Mouse (Mus musculus) retina, postnatal 7 days (tissue): ENCODE data around the gene Cd300lg.

ENCODE experiments used
- DNase-seq: peaks from one replicate; pipeline ENCODE4 v3.0.0-alpha.2; 2012; ENCODE audit warnings: low read depth, low spot score

The Cd300lg gene

DNA sequence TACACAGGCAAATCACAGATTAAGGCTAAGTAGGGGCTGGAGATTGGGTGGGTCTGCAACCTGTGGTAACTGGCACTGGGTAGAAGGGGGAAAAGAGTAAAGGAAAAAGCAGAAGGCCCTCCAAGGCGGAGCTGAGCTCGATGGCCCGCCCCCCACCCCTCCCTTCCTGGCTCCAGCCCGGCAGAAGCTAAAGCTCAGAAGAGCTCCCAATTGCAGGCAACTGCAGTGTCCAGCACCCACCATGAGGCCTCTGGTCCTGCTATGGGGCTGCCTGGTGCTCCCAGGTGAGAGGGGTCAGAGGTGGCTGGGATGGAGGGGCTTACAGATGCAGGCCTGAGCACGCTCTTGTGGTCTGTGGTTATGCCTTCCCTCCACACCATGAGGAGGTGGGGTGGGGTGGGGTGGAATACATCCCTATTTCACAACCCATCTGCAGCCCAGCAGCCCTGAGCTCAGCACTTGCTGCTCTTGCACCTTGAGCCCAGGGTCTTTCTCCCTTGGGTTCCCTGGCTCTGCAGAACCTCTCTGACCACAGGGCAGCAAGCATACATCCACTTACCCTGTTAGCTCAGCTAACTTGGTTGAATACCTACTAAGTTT, at the start of gene Cd300lg:
Cd300lg (plus strand) TSS at position 160 of the 600 bp plus-strand sequence.
- no peak for DNase-seq

DNA sequence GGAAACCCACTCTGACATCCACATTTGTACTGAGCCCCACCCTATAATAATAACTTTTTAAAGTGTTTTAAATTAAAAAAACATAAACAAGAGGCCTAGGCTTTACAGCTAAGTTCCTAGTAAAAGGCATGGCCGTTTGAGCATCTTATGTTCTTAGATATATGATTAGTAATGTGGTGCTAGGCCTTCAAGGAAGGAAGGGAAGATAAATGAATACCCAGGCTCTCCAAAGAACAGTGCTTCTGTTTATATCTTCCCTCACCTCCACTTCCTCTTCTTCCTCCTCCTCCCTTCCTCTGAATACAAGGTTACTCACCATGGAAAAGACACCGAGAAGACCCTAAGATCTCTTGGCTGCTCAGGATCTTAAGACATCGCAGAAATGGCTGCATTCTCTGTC, 49.5 kb upstream of the Cd300lg start:
- no peak for DNase-seq

DNA sequence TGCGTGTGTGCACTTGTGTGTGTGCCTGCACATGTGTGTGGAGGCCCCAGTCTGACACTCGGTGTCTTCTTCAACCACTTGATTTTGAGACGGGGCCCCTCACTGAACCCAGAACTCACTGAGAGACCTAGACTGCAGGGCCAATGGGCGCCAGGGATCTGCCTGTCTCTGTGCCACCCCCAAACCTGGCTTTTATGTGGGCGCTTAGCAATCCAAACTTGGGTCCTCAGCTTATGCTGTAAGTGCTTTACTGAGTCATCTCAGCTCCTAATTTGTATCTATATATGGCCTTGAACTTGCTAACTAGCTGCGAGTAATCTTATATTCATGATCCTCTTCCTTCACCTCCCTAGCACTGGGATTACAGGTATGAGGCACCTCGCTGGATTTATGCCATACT, 48.9 kb upstream of the Cd300lg start:
- no peak for DNase-seq

DNA sequence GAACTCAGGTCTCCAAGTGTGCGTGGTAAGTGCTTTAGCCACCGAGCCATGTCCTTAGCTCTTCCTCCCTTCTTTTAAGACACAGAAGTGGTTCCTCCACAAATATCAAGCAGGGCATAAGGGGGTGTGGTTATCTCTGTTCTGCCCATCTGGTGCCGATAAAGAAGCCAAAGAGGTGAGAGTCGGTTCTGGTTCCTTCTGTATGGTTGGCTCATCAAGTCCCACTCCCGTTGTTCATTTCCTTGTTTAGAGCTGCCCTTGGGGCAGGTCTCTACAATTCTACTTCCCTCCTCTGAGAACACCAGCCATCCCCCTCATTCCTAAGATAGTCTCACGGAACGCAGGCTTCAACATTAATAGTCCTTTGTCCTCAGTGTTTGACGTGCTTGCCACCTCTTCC, 47.2 kb upstream of the Cd300lg start:
- DNase-seq: no peak

DNA sequence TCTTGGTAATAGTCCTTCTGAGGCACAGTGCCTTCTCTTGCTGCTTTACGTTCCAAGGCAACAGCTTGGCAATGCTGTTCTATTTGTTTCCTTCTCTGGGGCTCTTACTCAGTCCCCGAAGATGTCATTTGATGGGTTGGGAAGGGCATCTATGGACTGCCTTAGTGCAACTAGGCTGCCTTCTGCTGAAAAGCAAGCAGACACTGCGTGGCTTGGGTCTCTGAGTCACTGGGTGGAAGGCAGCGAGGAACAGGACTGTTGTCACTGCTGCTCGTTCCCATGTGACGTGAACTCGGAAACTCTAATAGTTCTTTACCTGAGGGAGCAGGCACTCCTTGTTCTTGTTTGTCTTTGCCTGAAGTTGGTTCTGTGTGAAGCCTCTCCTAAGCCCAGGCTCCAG, 45.4 kb upstream of the Cd300lg start:
- DNase-seq: no peak

DNA sequence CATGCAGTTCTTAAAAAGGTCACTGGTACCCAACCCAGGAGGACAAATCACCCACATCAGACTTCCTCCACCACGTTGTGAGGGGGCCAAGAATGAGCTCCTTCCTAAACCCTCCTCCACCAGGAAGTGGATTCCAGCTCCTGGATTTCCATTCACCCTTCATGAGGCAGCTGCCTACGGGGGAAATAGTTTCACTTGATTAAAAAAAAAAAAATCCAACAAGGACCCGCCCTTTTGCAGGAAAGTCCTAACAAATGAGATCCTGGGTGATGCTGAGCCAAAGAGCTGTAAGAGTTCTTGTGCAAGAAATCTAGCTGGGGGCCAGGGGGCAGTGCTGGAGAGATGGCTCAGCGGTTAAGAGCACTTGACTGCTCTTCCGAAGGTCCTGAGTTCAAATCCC, 43.1 kb upstream of the Cd300lg start:
- no peak for DNase-seq

DNA sequence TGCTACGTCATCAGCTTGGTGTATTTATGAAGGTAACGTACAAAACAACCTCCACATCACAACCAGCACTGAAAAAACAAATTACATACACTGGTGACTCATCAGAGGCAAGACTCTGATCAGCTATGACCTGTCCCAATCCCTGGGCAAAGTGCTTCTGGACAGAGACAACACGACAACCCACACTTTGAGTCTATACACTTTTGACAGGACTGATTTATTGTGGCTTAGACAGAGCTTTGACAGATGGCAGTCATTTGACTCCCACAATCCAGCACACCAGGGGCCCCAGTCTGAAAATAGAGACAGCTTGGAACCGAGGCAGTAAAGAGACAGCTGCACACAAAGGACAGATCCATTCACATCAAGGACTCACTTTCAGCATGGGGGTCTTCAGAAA, 41.8 kb upstream of the Cd300lg start:
- no peak for DNase-seq

DNA sequence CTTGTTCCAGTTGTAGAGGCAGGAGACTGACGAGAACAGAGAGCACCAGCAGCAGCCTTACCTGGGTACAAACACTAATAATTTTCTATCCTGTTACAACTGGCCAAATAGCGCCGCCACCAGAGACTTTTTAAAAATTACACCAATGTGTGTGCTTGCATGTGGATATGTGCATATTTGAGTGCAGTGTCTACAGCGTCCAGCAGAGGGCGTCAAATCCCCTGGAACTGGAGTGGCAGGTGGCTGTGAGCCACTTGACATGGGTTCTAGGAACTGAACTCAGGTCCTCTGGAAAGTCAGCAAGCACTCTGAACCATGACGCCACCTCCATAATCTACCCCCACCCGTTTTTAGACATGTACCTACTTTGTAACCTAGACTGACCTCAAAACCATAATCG, 37.1 kb upstream of the Cd300lg start:
- no peak for DNase-seq

DNA sequence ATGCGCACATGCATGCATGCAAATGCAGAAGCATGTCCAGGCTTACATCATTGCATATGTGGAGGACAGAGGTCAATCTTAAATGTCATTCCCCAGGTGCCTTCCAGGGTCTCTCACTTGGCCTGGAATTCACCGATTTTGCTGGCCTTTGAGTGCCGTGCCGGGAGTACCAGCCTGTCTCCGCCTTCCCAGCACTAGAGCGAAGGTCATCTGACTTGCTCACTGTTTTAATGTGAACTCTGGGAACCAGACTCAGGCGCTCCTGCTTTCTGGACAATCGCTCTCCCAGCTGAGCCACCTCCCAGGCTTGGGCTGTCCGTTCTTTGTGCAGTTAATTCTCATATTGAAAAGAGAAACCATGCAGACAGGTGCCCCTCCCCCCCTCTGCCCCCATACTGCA, 35.0 kb upstream of the Cd300lg start:
- no peak for DNase-seq

DNA sequence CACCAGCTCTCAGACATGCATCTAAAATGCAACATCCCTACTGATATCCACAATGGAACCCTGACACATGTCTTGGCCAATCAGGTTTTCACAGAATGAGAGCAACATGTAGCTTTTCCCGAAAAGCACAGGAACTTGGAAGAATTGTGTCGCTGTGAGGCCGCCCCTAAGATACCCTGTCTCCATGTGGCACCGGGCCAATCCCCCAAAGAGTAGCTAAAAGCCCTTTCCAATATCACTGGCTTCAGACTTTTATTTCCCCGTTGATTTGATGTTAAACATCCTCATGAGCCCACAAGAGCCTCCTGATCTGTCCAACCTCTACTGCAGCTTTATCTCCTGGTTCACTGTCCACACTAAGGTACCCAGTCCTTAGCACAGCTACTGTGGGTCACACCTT, 34.6 kb upstream of the Cd300lg start:
- DNase-seq: no peak

DNA sequence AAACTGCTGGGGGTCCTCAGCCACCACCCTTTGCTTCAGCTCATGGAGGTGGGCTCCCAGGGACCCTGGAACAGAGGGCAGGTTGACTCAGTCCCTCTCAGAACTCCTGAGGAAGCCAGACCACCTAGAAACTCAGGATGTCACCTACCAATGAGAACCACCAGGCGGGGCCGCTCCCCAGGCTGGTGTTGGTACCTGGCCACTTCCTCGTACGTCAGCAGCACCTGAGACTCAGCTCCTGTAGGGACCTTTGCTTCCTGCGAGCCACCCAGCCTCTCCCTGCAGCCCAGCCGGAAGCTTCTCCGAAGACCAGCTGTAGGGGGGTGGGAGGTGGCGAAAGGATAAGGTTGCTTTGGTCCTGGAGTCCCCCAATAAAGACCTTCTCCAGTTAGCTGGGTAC, 32.9 kb upstream of the Cd300lg start:
- DNase-seq: no peak

DNA sequence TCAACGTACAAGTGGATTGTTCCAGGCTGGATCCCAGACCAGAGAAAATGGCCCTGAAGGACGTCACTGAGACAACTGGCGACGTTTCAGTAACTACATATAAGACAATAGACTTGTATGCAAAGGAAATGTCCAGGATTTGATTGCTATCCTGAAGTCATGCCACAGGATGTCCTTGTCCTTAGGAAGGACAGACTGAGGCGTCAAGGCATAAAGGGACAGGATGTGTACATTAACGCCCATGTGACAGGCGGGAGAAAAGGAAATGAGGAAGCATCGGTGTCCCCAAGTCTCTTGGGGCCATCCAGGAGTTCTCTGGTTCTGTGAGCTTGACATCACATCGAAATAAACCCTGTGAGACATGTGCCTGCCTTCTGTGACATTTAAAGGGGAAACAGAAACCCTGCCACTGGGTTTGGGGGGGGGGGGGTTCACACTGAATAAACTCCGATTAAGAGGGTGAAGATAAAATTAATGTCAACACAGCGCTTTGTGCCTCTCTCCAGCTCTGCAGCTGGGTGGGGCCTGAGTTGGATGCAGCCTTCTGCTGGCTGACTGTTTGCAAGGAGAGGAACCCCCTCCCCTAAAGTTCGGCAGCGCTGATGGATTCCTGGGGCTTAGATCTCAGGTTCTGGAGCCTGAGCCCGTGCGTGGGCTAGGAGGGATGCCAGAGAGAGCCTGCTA, 32.2 kb upstream of the Cd300lg start:
- DNase-seq: no peak

DNA sequence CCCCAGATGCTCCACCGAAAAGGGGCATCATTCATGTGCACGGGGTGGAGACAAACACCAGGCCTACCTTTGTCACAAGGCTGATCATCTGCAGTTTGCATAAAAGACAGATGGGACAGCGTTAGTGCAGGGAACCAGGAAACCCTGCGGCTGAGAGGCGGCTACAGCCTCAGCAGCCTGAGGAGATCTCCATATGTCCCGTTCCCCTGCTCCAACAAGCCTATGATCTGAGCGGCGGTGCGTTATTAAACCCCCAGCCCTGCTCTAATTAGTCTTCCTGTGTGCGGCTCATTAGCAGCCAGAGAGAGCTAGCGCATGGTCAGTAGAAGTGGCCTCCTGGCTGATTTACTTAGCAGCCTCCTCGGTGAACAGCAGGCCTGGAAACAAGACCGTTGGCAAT, 31.2 kb upstream of the Cd300lg start:
- peak; percentile 59 for DNase-seq

DNA sequence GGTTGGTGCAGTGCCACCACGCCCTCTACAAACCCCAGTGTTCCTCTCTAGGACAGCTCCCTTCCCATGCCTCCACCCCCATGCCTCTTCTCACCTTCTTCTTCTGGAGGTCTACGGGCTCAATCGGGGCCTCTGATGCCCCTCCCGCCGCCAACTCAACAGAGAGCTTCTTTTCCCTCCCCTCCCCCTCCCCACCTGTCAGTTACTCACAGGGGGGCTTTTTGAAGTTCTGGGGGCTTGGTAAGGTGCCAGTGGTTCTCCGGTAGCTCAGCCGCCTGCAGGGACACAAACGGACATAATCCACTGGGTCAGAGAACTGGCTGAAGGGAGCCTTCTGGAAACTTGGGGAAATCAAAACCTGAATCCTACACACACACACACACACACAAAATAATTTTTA, 29.8 kb upstream of the Cd300lg start:
- DNase-seq: no peak

DNA sequence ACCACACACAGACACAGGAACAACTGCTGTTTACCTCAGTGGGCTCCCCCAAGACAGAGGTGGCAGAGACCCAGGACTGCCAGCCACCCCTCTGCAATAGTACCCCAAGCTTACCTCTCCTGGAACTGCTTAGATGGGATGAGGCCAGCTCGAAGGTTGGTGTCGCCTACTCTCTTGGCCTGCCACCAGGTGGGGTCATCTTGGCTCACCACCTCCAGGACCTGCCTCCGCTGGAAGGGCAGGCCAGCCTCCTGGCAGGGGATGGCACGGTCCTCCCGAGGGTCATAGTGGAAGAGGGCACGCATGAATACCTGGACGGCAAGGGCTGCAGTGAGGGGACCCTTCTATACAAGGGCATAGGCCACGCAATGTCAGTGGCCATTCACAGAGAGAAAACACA, 28.1 kb upstream of the Cd300lg start:
- DNase-seq: no peak

DNA sequence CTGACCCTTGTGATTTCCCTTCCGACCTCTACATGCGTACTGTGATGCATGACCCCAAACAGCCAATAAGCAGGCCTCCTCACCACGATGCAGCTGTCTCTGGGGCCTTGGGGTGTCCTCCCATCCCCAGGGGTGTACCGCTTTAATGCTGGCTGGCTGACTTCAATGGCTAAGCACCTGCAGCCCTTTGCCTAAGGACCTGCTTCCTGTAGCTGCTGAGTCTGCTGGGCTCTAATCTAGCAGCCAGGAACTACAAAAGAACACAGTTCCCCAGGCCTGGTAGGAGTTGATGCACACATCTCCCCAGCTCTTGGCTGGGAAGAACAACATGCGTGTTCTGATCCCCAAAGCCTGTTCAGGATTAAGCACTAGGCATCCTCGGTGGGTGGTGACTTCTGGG, 25.8 kb upstream of the Cd300lg start:
- no peak for DNase-seq

DNA sequence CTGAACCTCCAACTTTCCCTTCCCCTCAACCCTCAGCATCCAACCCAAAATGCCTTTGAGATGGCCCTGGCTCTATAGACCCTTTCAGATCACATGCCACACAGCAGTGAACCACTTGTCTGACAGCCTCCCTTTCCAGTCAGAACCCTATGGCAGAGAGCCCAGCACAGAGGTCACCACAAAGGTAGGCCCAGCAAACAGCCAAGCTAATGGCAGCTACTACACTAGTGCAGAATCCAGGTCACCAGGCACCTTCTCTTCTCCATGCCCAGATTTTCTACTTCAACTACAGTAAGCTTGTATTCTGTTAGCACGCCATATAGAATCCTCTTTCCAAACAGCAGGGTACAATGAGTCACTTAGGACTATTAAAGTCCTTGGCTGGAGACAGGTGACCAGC, 25.2 kb upstream of the Cd300lg start:
- no peak for DNase-seq

DNA sequence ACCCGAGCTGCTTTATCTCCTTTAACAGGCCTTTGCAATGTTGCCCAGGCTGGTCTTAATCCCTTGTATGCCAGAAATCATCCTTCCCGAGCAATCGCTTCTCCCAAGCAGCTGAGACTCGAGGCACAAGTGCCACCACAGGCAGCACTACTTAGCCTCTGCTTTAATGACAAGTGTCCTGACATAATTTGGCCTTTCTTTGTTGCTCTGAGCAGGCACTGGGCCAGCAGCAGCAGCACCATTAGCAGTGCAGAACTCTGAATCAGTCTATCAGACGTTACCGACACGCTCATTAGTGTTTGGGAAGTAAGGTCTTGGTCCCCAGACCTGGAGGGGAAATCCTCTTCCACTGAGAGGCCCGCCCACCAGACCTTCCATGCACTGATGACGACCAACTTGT, 21.6 kb upstream of the Cd300lg start:
- no peak for DNase-seq

DNA sequence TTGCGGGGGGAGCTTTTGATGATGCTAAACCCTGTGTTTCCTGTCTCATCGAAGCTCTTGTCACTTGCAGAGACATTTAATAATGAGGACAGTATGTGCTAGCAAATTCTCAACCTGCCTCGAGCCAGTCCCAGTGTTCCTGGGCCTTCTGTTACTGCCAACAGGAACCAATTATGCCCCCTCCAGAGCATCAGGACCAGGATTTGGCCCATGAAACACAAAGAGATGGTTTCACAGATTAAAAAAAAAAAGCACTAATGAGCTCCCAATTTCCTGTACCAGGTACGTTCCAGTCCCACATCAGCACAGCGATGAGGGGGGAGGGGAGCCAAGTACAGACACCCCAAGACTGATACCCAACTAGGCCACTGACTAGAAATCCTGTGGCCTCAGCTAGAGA, 20.1 kb upstream of the Cd300lg start:
- DNase-seq: no peak

DNA sequence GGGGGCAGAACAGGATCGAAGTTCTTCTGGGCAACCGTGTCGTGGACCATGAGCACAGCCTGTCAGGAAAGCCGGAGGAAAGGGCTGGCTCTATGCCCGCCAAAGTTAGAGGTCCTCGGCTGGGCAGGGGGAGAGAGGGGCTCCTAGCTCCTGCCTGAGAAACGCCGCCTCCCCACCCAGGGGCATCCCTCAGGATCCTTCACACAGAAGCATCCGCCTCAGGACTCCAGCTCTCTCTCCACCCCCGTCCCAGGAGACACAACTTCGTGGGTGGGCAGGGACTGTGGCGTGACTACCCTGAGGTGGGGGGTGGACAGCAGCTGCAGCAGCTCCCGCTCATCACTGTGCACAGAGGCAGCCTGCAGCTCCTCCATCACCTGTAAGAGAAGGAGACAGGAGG, 17.9 kb upstream of the Cd300lg start:
- no peak for DNase-seq

DNA sequence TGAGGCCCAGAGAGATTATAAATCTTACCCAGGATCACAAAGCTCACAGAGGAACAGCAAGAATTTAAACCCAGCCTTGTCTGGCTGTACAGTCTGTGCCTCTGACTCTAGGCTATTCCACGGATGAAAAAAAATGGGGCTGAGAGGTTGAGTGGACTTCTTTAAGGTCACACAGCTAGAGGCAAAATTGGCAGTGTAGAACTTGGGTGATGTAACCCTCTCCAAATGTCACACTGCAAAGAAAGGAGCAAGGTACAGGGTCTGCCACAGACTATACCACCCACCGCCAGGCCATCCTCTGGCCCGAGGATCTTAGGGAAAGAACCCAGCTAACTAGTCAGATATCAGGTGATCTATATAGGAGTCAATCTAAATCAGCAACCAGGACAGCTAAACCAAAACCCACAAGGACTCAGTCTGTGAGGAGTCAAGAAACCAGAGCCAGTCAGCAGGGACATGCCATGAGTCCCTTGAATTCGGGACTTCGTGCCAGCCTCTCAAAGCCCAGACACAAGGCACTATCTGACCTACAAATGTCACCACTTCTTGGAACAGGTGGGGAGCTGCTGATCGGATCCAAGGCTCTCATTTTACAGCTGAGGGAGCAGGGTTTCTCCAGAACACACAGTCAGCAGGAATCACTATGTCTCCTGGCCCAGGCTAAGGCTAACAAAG, 17.1 kb upstream of the Cd300lg start:
- no peak for DNase-seq

DNA sequence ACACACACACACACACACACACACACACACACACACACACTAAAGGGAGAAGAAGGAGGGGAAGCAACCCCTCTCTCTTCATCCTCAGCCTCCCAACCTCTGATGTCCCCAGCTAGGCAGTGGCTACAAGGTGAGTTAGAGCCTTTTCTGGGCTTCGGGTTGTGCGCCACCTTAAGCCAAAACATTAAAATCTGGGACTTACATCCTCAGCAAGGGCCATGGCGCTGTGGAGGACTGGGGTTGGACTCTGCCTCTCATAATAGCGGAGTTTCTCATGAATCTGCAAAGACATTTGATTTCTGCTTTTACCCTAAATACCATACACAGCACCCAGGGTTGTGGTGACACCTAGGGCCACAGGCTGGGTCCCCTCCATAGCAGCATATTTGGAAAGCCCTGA, 16.4 kb upstream of the Cd300lg start:
- DNase-seq: no peak

DNA sequence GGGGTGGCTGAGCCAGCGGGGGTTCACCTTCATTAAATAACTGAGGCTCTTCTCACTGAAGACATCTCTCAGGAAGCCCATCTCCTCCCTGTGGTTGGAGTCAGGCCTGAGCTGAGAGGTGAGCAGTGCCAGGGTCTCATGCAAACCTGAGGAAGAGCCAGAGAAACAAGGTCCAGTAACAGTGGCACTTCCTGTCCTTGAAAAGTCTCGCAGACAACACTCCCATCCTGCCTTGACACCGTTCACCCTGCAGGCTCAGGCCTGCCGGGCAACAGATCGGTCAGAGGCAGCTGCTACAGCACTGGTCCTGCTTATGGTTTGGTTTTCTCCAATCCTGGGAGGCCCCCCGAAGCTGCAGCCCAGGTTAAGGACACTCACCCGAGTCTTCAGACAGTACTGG, 16.0 kb upstream of the Cd300lg start:
- no peak for DNase-seq
